Mouse (Mus musculus): ENCODE measurements around the gene Ncaph. TPM values are rescaled to one million over a fixed set of nuclear protein-coding genes. Genes with fewer than 3 reads are reported as not detected.

Ncaph gene
- polyA plus RNA-seq (2012; rRNA removed) = 18.5 and 28.6 TPM in 2 replicates

DNA sequence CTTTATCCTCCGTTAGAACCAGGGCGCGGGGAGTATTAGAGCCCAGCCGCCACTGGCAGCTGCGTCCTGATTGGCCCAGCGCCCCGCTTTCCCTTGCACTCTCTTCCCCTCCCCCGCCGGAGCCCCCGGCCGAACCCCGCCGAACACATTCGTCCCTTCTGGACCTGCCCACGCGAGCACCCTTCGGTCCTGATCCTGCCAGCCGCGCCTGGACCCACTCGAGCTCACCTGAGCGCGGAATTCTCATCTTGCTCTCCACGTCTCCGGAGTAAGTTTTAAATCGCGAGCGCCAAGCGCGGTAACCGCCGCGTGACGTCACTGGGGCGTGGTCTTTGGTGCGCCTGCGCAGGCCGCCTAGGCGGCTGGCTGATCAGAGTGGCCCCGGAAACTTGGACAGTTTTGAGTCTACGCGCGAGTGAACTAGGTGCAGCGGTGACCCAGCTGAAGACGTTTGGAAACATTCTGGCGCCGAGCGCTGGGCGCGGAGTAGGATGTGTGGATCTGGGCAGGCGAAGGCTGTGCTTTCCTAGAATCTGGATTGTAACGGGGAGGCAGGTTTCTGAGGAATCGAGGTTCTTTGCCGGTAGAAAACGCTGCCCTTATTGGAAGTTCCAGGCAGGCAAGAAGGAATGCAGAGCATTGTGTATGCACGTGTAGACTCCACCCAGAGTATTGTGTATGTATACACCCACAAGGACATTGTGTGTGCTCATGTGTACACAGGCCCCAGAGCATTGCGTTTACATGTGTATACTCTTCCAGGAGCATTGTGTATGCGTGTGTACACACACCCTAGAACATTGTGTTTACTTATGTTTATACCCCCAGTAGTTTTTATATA lies at the start of gene Ncaph:
Gene Ncaph, minus strand, starts transcription at position 334 of the 841 bp plus-strand sequence.
- DNase-seq (ENCODE audit: low read depth) = peak; percentile 95
- TF ChIP-seq CTCF (IDR thresholded peaks at IDR 0.05; ENCODE audit: borderline replicate concordance, extremely low read depth, insufficient read depth, insufficient read length) (no peak), POLR2A (IDR thresholded peaks at IDR 0.05; ENCODE audit: borderline replicate concordance, extremely low read depth, insufficient read depth, insufficient read length, poor library complexity, severe bottlenecking) (peak; percentile 40; the same call in 1 of the 2 replicates)

GRCm38 (mm10) chr2:127182598-127183381 lies 49.0 kb upstream of the Ncaph start:
- TF ChIP-seq CTCF (IDR thresholded peaks at IDR 0.05; ENCODE audit: borderline replicate concordance, extremely low read depth, insufficient read depth, insufficient read length) (no peak), POLR2A (IDR thresholded peaks at IDR 0.05; ENCODE audit: borderline replicate concordance, extremely low read depth, insufficient read depth, insufficient read length, poor library complexity, severe bottlenecking) (peak; percentile 71; the same call in 1 of the 2 replicates)
- peak; percentile 98 for DNase-seq (ENCODE audit: low read depth)

GRCm38 (mm10) chr2:127166261-127166660 lies 32.5 kb upstream of the Ncaph start:
- TF ChIP-seq CTCF (IDR thresholded peaks at IDR 0.05; ENCODE audit: borderline replicate concordance, extremely low read depth, insufficient read depth, insufficient read length) = 0 out of 2 replicates have a peak, but pooled peaks have one; percentile 8
- peak; percentile 76 for DNase-seq (ENCODE audit: low read depth)

DNA sequence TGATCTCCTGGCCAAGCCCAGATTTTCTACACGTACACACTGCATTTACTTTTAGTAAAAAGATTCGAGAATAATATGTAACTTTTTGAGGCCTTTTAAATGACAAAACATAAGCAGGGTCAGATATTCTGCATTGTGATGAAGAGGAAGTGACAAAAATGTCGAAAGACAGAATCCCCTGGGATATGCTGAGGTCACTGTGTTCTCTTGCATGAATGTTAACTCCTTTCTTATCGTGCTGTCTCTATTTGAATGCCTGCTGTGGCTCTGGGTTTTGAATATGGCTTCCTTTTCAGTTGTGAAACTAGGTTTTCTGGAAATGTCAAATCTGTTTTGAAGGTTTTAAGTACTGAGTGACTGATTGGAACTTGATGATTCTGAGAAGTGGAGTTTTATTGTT lies 31.9 kb upstream of the Ncaph start:
- TF ChIP-seq CTCF (IDR thresholded peaks at IDR 0.05; ENCODE audit: borderline replicate concordance, extremely low read depth, insufficient read depth, insufficient read length) (no peak), POLR2A (IDR thresholded peaks at IDR 0.05; ENCODE audit: borderline replicate concordance, extremely low read depth, insufficient read depth, insufficient read length, poor library complexity, severe bottlenecking) (no peak)
- DNase-seq (ENCODE audit: low read depth) = no peak

DNA sequence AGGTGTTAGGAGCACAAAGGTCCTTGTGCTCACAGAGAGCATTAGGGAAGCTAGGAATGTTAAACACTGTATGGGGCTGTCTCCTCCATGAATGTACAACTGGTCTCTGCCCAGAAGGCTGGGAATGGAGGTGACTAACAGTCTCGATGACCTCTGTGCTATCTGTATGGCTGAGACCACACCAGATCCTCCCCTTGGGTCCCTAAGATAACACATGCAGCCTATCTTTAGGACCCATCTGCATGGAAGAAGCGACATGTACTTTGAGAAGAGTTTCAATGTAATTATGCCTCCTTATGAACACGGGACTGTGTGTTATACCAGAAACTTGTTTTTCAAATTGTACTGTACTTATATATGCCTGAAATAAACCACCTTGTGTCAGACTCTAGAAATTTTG lies 11.9 kb upstream of the Ncaph start:
- DNase-seq (ENCODE audit: low read depth) = no peak
- TF ChIP-seq POLR2A (IDR thresholded peaks at IDR 0.05; ENCODE audit: borderline replicate concordance, extremely low read depth, insufficient read depth, insufficient read length, poor library complexity, severe bottlenecking) (no peak), CTCF (IDR thresholded peaks at IDR 0.05; ENCODE audit: borderline replicate concordance, extremely low read depth, insufficient read depth, insufficient read length) (no peak)

- TF ChIP-seq CTCF (IDR thresholded peaks at IDR 0.05; ENCODE audit: borderline replicate concordance, extremely low read depth, insufficient read depth, insufficient read length) (no peak), POLR2A (IDR thresholded peaks at IDR 0.05; ENCODE audit: borderline replicate concordance, extremely low read depth, insufficient read depth, insufficient read length, poor library complexity, severe bottlenecking) (peak; percentile 33; the same call in 1 of the 2 replicates)
- peak; percentile 73 for DNase-seq (ENCODE audit: low read depth)
These were observed 9.7 kb upstream of the Ncaph start, which contains the start of gene Itpripl1 for GRCm38 (mm10) chr2:127143158-127144063. TSS of gene Itpripl1 (minus strand) at chr2:127143442.

DNA sequence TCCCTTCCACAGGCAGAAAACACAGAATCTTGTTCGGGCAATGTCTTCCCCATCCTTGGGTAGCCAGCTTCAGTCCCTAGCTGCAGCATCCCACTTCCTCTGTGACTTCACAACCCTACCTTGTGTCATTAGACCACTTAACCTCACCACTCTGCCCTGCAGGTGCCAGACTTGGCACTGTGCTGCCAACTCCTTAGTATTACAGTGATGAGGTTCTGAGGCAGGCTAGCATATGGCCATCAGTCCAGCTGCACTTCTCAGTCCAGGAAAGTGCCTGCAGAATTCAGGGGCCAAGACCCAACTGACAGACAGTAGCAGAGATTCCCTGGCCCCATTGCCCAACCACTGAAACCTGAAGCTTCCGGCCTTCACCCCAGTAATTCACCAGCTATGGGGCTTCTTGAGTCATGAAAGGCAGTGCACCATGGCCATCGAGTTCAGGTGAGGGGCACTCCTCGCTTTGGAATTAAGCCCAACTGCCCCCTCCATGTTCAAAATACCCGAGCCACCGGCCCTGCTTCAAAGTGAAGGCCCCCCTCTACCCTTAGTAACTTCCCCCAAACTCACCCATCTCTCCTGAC lies 8.9 kb upstream of the Ncaph start:
- TF ChIP-seq POLR2A (IDR thresholded peaks at IDR 0.05; ENCODE audit: borderline replicate concordance, extremely low read depth, insufficient read depth, insufficient read length, poor library complexity, severe bottlenecking) (no peak), CTCF (IDR thresholded peaks at IDR 0.05; ENCODE audit: borderline replicate concordance, extremely low read depth, insufficient read depth, insufficient read length) (no peak)
- peak; percentile 10 for DNase-seq (ENCODE audit: low read depth)

GRCm38 (mm10) chr2:127142031-127142430 lies 8.3 kb upstream of the Ncaph start:
- DNase-seq (ENCODE audit: low read depth) = no peak
- TF ChIP-seq POLR2A (IDR thresholded peaks at IDR 0.05; ENCODE audit: borderline replicate concordance, extremely low read depth, insufficient read depth, insufficient read length, poor library complexity, severe bottlenecking) (no peak), CTCF (IDR thresholded peaks at IDR 0.05; ENCODE audit: borderline replicate concordance, extremely low read depth, insufficient read depth, insufficient read length) (no peak)

DNA sequence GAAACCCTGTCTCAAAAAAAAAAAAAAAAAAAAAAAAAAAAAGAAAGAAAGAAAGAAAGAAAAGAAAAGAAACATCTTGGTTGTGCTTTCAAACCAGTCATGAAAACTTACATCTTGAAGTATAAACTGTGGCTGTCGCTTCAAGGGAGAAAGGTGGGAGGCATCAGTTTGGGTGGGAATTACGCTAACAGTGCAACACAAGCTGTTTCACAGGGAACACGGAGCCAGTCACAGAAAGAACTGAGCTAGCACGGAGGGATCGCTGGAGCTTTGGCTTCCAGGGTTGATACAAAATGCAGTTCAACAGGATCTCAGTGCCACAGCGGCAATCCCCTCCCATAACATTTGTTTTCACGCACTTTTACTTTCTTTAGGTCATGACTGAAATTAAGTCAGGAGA lies 6.3 kb upstream of the Ncaph start:
- no peak for TF ChIP-seq POLR2A (IDR thresholded peaks at IDR 0.05; ENCODE audit: borderline replicate concordance, extremely low read depth, insufficient read depth, insufficient read length, poor library complexity, severe bottlenecking)
- no peak for TF ChIP-seq CTCF (IDR thresholded peaks at IDR 0.05; ENCODE audit: borderline replicate concordance, extremely low read depth, insufficient read depth, insufficient read length)
- no peak for DNase-seq (ENCODE audit: low read depth)

DNA sequence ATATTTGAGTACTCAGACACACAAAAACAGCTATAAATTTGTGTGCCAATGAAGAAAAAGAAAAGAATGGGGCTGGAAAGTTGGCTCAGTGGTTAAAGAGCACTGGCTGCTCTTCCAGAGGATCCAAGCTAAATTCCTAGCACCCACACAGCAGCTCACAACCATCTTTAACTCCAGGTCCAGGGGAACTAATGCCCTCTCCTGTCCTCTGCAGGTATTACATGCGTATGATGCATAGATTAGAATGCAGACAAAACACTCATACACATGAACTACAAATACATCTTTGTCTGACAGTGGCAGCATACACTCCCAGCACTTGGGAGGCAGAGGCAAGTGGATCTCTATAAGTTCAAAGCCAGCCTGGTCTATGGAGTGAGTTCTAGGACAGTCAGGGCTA lies 5.9 kb upstream of the Ncaph start:
- TF ChIP-seq POLR2A (IDR thresholded peaks at IDR 0.05; ENCODE audit: borderline replicate concordance, extremely low read depth, insufficient read depth, insufficient read length, poor library complexity, severe bottlenecking) (no peak), CTCF (IDR thresholded peaks at IDR 0.05; ENCODE audit: borderline replicate concordance, extremely low read depth, insufficient read depth, insufficient read length) (no peak)
- DNase-seq (ENCODE audit: low read depth) = no peak

Data from brain, embryonic 14.5 days (tissue).